Mouse (Mus musculus) forebrain, postnatal 0 days (tissue): ENCODE results near the gene Cd5l. TPM values are rescaled to one million over a fixed set of nuclear protein-coding genes. Genes with fewer than 3 reads are reported as not detected.

Source experiments
- ATAC-seq: fragments of 200-750 bp; cut with Nextera tagmentation; 2 replicates; pipeline ENCODE4 v1.8.0; 2017; ENCODE audit warnings: mild to moderate bottlenecking, moderate library complexity
- DNase-seq: peaks from one replicate; pipeline ENCODE4 v3.0.0-alpha.2; 2015
- H3K27ac ChIP-seq: fragments of 300-500 bp; sonication (generic); 2 replicates; pipeline ENCODE4 v1.5.1; 2014; ENCODE audit warnings: low read depth, mild to moderate bottlenecking, antibody characterized with exemption, low read length, moderate library complexity, mixed read lengths
- H3K27me3 ChIP-seq: fragments of 300-500 bp; sonication (generic); 2 replicates; pipeline ENCODE4 v1.6.1; 2014; ENCODE audit warnings: mild to moderate bottlenecking, low read length, mixed read lengths; ENCODE audit not compliant: insufficient read depth
- H3K36me3 ChIP-seq: fragments of 300-500 bp; sonication (generic); 2 replicates; pipeline ENCODE4 v1.6.1; 2014; ENCODE audit warnings: mild to moderate bottlenecking, moderate library complexity; ENCODE audit not compliant: insufficient read depth
- H3K4me1 ChIP-seq: fragments of 300-500 bp; sonication (generic); 2 replicates; pipeline ENCODE4 v1.6.1; 2014; ENCODE audit warnings: antibody characterized with exemption; ENCODE audit not compliant: insufficient read depth
- H3K4me2 ChIP-seq: fragments of 300-500 bp; sonication (generic); 2 replicates; pipeline ENCODE4 v1.6.1; 2014; ENCODE audit warnings: low read depth, mild to moderate bottlenecking, moderate library complexity
- H3K4me3 ChIP-seq: fragments of 300-500 bp; sonication (generic); 2 replicates; pipeline ENCODE4 v1.5.1; 2014; ENCODE audit warnings: low read depth, low read length, mixed read lengths
- H3K9ac ChIP-seq: fragments of 300-500 bp; sonication (generic); 2 replicates; pipeline ENCODE4 v1.6.1; 2014; ENCODE audit warnings: mild to moderate bottlenecking
- H3K9me3 ChIP-seq: fragments of 300-500 bp; sonication (generic); 2 replicates; pipeline ENCODE4 v1.6.1; 2016; ENCODE audit warnings: low read length
- CTCF ChIP-seq: sonication (generic); IDR thresholded peaks from 2 replicates; pipeline ENCODE4 v1.5.1; 2016; ENCODE audit warnings: antibody characterized with exemption, control low read depth, low read depth
- WGBS: fragments of 180-500 bp; shearing (Covaris S2); extraction: QIAGEN DNeasy Blood & Tissue Kit; methylation state at CpG from one replicate; pipeline ENCODE4 v1.1.7; 2014; 5-methylcytosine and 5-hydroxymethylcytosine counted together
- polyA plus RNA-seq: library from polyadenylated mRNA; unstranded; fragments of >200 nt; fragmentation: Nextera tagmentation; extraction: Ambion mirVana; gene quantifications from 2 replicates; pipeline ENCODE4 v1.2.1, GENCODE M21; 2015
- total RNA-seq: library from RNA; depleted of rRNA; stranded (reverse); fragments of >200 nt; gene quantifications from 2 replicates; pipeline ENCODE4 v1.2.3, GENCODE M21; 2014

Gene Cd5l
- total and polyA plus RNA-seq, 2 experiments from 2014 or later: not detected

DNA sequence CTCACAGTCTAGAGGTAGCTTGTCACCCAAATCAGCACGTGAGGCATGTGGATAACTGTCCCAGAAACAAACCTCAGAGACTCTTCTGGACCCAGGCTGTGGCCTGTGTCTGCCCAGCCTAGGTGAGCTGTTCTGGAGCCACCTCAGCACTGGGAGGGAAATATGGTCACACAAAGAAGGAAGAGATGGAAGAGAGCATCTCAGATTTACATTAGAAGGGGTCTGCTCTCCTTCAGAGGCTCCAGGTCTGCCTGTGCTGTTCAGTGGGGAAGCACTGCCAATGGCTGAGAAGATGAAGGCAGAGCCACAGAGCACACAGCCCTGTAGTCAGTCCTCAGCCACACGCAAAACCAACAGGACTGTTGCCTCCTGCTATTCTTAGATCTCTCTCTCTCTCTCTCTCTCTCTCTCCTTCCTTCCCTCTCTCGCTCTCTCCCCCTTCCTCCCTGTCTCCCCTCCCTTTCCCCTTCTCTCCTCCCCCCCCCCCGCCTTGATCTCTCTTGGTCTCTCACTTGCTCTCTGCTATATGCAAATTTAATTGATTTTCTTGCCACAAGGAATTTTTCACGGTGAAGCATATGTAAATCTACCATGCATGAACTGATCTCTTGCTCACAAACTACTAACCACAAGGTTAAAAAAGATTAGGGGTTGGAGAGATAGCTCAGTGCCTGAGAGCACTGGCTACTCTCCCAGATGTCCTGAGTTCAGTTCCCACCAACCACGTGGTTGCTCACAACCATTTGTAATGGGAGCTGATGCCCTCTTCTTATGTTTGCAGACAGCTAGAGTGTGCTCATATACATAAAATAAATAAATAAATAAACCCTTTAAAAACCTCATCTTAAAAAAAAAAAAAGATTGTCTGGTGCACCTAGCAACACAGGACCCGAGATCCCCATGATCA lies 24.4 kb downstream of the Cd5l start:
- DNase-seq (no peak), ATAC-seq (no peak)
- Histone ChIP-seq H3K27ac (no peak overlapping the region), H3K9me3 (no peaks in the 10 kb centered on the region), H3K27me3 (no peaks in the 10 kb centered on the region), H3K4me2 (no peak overlapping the region), H3K4me1 (no peaks in the 10 kb centered on the region), H3K4me3 (no peak overlapping the region), H3K36me3 (no peaks in the 10 kb centered on the region), H3K9ac (no peak overlapping the region)
- no peak for TF ChIP-seq CTCF
- WGBS: 68% methylated on average over 7 of the region's 7 CpGs

DNA sequence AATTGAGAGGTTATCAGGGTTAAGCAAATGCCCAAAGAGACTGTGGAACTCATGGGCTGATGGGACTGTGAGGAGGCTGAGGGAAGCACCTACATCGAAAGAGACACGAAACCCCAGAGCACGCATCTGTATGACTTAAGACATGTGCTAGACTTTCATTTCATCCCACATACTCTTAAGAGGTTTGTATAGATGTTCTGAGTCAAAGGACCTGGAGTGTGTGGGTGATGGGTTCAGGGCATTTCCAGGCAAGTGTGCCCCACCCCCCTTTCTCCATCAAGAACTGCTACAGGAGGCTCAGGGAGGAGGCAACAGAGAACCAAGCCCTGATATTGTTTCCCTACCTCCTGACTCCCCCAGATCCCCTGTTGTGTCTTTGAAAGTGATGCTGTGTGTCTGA lies 25.6 kb downstream of the Cd5l start:
- Histone ChIP-seq H3K27ac (no peak overlapping the region), H3K9me3 (no peaks in the 10 kb centered on the region), H3K4me3 (no peak overlapping the region), H3K27me3 (no peaks in the 10 kb centered on the region), H3K36me3 (no peaks in the 10 kb centered on the region), H3K4me2 (no peak overlapping the region), H3K4me1 (no peaks in the 10 kb centered on the region), H3K9ac (no peak overlapping the region)
- 92% methylated on average over 3 of the region's 3 CpGs for WGBS
- no peak for ATAC-seq
- no peak for DNase-seq
- TF ChIP-seq CTCF: no peak

DNA sequence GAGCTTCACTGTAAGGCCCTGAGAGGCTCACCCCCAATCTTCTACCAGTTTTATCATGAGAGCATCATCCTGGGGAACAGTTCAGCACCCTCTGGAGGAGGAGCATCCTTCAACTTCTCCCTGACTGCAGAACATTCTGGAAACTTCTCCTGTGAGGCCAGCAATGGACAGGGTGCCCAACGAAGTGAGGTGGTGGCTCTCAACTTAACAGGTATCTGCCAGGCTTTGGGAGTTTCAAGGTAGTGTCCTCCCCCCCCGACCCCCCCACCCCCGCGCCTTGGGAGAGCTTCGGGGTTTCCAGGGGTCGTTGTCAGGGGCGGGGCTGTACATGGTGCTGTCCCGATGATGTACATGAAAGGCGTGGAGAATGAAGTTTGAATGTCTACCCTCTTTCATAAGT lies 27.4 kb downstream of the Cd5l start:
- H3K36me3 ChIP-seq: no peaks in the 10 kb centered on the region
- no peak overlapping the region for H3K4me3 ChIP-seq
- WGBS: 83% methylated on average over 9 of the region's 9 CpGs
- no peaks in the 10 kb centered on the region for H3K4me1 ChIP-seq
- DNase-seq (no peak), ATAC-seq (no peak)
- H3K9me3 ChIP-seq: no peaks in the 10 kb centered on the region
- no peak overlapping the region for H3K27ac ChIP-seq
- no peak overlapping the region for H3K9ac ChIP-seq
- H3K27me3 ChIP-seq: no peaks in the 10 kb centered on the region
- no peak for TF ChIP-seq CTCF
- H3K4me2 ChIP-seq: no peak overlapping the region

DNA sequence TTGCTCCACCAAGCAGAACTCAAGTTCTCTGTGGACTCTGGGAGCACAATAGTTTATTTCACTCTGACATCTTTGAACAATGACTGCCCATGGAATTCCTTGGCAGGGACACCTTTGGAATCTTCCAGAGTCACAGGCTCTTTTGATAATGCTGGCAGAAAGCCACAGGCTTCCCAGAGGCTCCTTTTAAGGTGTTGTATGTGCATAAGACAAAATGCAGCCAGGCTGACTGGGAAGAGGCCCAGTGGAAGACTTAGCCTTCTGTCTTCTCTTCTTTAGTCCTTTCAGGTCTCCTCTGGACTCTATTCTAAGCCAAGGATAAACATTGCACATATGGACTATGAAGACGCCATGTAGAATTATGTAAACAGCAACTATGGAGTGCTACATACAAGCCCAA lies 33.3 kb downstream of the Cd5l start:
- H3K9me3 ChIP-seq: no peaks in the 10 kb centered on the region
- no peaks in the 10 kb centered on the region for H3K36me3 ChIP-seq
- H3K4me1 ChIP-seq: no peaks in the 10 kb centered on the region
- H3K4me2 ChIP-seq: no peak overlapping the region
- H3K4me3 ChIP-seq: no peak overlapping the region
- H3K27me3 ChIP-seq: no peaks in the 10 kb centered on the region
- no peak overlapping the region for H3K27ac ChIP-seq
- no peak for TF ChIP-seq CTCF
- 66% methylated on average over 1 of the region's 1 CpGs for WGBS
- ATAC-seq: no peak
- DNase-seq: no peak
- no peak overlapping the region for H3K9ac ChIP-seq

DNA sequence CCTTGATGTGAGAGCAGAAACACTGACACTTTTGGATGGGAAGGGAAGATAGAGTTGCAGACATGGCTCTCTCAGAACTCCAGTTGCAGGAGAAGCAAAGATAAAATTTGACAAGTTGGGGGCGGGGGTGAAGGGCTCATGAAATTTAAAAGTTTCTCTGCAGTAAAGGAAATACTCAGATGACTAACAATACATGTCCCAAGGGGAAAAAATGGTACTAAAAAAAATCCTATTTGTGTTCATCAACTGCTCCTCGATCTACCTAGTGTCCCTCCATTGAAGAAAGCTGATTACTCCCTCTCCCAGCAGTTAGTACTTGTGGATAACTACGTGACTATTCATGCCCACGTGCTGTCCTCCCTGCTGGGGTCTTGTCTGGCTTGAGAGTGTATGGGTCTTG lies 41.1 kb downstream of the Cd5l start:
- Histone ChIP-seq H3K9me3 (no peaks in the 10 kb centered on the region), H3K4me2 (no peak overlapping the region), H3K9ac (no peak overlapping the region), H3K4me1 (no peaks in the 10 kb centered on the region), H3K4me3 (no peak overlapping the region), H3K36me3 (no peaks in the 10 kb centered on the region), H3K27ac (no peak overlapping the region), H3K27me3 (no peaks in the 10 kb centered on the region)
- WGBS: 70% methylated on average over 4 of the region's 4 CpGs
- TF ChIP-seq CTCF: no peak
- ATAC-seq (no peak), DNase-seq (no peak)

DNA sequence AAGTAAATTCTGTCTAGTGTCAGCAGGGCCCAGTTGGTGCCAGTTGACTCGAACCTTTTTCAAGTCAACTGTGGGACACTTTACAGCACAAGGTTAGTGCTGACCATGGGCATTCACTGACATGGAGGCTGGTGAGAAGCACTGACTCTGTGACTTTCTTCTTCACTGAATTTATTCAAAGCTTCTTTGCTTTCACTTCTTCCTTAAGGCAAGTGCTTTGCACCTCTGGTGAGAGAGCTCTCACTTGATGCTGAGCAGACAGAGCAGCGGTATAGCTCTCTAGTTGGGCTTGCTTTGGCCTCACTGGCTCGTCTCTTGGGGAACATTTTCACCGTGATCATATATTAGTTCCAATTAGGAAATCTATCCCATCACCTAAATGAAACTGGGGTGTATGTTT lies 42.2 kb downstream of the Cd5l start:
- Histone ChIP-seq H3K9ac (no peak overlapping the region), H3K4me3 (no peak overlapping the region), H3K27ac (no peak overlapping the region), H3K9me3 (no peaks in the 10 kb centered on the region), H3K36me3 (no peaks in the 10 kb centered on the region), H3K4me2 (no peak overlapping the region), H3K27me3 (no peaks in the 10 kb centered on the region), H3K4me1 (no peaks in the 10 kb centered on the region)
- WGBS: 86% methylated on average over 4 of the region's 4 CpGs
- ATAC-seq: no peak
- TF ChIP-seq CTCF: no peak
- DNase-seq: no peak

DNA sequence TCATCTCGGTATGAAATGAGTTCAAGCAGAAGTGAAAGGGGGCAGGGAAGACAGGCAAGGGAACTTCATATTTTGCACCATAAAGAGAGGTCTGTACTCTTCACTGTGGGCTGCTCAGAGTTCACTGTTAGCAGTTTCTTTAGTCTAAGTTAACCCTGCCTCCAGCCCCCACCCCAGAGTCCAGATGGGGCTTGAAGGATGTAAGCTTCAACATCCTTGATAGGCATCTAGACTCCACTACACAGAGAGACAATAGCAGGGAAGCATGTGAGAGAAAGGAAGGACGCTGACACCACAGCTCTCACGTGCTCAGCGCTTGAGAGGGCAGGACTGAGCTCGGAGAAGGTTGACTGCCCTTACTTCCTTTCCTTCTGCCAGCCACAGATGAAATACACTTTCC lies 43.6 kb downstream of the Cd5l start:
- no peak for ATAC-seq
- Histone ChIP-seq H3K4me2 (no peak overlapping the region), H3K9ac (no peak overlapping the region), H3K4me1 (no peaks in the 10 kb centered on the region), H3K4me3 (no peak overlapping the region), H3K36me3 (no peaks in the 10 kb centered on the region), H3K27me3 (no peaks in the 10 kb centered on the region), H3K9me3 (no peaks in the 10 kb centered on the region), H3K27ac (no peak overlapping the region)
- no peak for DNase-seq
- TF ChIP-seq CTCF: no peak
- WGBS: 61% methylated on average over 5 of the region's 5 CpGs
